Mouse (Mus musculus): Measurements from ENCODE around the gene Hist2h2aa2.
"Not testable (repeated sequence)": the region's sequence is repeated elsewhere in the genome, so short reads cannot be mapped to it uniquely, and the experiment has no call there.

The Hist2h2aa2 gene

GRCm38 (mm10) chr3:96237335-96237903 is 2.7 kb downstream of the Hist2h2aa2 start:
- DNase-seq (ENCODE audit: low read depth, low spot score), result no peak

GRCm38 (mm10) chr3:96236834-96237334 is 3.2 kb downstream of the Hist2h2aa2 start:
- no peak for DNase-seq (ENCODE audit: low read depth, low spot score)

DNA sequence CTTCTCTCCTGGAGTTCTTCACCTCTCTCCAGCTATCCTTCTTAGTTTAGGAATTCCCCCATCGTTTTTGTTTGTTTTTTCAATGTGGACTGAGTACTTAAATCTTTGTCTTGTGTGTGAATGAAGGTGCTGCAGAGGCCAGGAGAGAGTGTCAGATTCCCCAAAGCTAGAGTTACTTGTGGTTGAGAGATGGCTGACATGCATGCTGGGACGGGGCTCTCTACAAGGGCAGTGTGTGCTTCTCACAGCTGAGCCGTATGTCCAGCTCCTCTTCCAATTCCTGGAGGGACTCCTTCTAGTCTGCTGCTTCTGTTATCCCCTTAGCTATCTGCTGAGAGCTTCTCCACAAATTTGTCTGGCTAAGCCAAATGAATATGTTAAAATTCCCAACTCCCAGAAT is 4.2 kb downstream of the Hist2h2aa2 start:
- DNase-seq (ENCODE audit: low read depth, low spot score), result no peak

- no peak for DNase-seq (ENCODE audit: low read depth, low spot score)
Observed at GRCm38 (mm10) chr3:96234914-96235313, 5.2 kb downstream of the Hist2h2aa2 start.

DNA sequence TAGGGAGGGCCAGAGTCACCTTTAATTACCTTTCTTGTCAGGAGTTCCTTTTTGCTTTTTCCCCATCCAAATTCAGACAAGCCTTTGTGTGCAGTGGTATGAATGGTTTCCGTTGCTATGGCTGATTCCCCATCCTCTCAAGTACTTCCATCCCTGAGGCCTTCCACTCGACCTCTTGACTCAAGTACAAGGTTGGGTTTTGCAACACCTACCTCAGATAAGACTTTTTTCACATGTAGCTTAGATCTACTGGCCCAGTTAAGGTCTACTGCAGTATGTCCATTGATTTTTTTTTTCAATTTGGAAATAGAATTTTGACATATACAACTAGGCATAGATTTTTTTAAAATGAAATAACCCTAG is 8.3 kb downstream of the Hist2h2aa2 start:
- no peak for DNase-seq (ENCODE audit: low read depth, low spot score)

DNA sequence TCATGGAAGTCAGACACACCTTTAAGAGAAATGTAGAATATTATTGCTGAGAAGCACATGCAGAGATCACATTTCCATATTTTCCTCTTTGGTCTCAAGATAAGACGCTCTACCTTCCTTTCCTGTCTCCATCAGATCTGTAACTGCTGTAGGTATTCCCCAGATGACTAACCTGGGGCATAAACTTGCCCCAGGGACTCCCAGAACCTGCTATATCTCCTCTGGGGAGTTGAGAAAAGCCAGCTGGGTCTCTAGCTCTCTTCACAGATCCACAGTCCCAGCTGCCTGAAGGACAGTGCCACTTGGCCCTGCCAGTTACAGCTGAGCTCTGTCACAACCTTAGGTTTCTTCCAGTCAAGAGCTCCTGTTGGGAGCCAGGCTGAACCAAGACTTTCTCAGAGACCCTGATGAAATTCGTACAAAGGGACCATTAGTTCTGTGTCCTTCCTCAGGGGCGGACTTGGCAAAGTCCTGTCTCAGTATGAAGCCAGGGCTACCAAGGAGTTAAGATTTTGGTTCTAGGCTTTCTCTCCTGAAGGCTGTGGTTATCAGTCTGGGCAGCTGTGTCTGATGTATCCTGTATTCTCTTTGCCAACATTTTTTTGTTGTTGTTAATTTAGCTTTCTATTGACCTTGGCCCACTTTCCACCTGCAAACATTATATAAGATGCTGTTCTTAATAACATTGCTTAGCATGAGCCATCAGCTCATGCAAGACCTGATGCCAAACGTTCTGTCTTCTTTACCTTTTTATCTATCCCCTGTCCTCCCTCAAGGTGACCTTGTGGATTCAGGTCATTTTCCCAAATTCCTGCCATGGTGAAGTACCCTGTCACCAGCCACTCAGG is 8.9 kb downstream of the Hist2h2aa2 start:
- no peak for DNase-seq (ENCODE audit: low read depth, low spot score)

DNA sequence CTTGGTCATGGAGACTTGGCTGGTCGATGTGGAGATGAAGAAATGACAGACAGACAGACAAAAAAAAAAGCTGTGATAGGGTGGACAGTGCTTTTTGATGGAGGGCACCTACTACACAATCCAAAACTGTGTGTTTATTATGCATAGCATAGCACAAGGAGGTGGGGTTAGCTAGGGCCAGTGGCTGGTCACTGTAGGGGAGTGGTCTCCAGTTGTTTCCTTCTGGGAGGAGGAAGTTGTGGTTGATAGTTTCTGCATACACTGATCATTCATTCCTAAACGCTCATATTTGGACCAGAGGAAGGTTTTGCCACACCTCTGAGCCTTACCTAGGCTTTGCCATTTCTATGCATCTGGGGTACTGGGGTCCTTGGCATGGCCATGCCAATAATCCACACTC is 9.7 kb downstream of the Hist2h2aa2 start:
- DNase-seq (ENCODE audit: low read depth, low spot score), result no peak

- no peak for DNase-seq (ENCODE audit: low read depth, low spot score)
Observed at GRCm38 (mm10) chr3:96228828-96229227, 11.2 kb downstream of the Hist2h2aa2 start.

- no peak for DNase-seq (ENCODE audit: low read depth, low spot score)
Observed at GRCm38 (mm10) chr3:96226695-96227648, 13.1 kb downstream of the Hist2h2aa2 start.

DNA sequence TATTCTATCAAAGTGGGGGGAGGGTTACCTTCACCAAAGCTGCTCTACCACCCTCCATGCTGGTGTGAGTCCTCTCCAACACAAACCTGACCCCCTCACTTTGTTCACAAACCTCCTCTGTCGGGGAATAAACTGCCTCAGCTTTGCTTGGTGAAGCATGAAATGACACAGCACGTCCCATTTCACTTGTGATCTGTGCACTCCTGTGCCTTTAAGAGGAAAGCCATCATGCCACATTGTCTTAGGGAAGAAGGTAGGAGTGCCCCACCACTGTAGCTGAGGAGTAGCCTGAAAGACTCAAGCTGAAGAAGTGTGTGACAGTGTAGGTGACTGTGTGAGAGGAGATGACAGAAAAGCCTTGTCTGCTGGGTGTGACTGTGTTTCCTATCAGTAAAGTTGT is 14.7 kb downstream of the Hist2h2aa2 start:
- DNase-seq (ENCODE audit: low read depth, low spot score), result no peak

- no peak for DNase-seq (ENCODE audit: low read depth, low spot score)
Observed at GRCm38 (mm10) chr3:96222774-96223173, 17.3 kb downstream of the Hist2h2aa2 start.

DNA sequence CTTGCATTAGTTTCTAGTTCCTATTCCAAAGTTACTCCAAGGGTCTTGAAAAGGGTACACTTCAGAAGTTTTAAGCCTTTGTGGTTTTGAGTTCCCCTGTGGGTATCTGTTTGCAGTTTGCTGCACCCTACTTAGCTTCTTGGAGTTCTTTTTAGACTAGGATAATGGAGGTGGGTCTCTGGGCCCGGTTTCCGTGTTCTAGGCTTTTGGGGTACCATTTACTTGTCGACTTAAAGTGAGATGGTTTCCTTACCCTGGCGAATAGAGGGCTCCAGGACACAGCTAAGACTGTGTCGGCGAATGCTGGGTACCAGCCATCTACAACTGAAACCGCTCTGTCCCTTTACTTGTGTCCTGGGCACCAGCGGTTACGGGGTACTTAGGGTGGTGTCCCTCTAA is 18.4 kb downstream of the Hist2h2aa2 start:
- no peak for DNase-seq (ENCODE audit: low read depth, low spot score)

GRCm38 (mm10) chr3:96220765-96221639 is 19.1 kb downstream of the Hist2h2aa2 start, which contains the start of the genes Hist2h2ac and Hist2h2be:
TSS of gene Hist2h2ac (minus strand) at chr3:96220880.
TSS of gene Hist2h2be (plus strand) at chr3:96221119.
- no peak for DNase-seq (ENCODE audit: low read depth, low spot score)

DNA sequence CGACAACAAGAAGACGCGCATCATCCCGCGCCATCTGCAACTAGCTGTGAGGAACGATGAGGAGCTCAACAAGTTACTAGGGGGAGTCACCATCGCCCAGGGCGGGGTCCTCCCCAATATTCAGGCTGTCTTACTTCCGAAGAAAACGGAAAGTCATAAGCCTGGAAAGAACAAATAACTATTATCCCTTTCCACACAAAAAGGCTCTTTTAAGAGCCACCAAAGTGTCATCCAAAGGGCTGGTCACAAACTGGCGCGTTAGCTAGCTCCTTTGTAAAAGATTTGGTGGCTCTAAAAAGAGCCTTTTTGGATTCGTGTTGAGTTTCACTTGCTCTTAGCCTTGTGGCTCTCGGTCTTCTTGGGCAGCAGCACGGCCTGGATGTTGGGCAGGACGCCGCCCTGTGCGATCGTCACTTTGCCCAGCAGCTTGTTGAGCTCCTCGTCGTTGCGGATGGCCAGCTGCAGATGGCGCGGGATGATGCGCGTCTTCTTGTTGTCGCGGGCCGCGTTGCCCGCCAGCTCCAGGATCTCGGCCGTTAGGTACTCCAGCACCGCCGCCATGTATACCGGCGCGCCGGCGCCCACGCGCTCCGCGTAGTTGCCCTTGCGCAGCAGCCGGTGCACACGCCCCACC is 19.8 kb downstream of the Hist2h2aa2 start:
- DNase-seq (ENCODE audit: low read depth, low spot score), result not testable (repeated sequence)

- no peak for DNase-seq (ENCODE audit: low read depth, low spot score)
Observed at GRCm38 (mm10) chr3:96219661-96220130, 20.4 kb downstream of the Hist2h2aa2 start, which contains the start of the genes Bola1 and Hist2h2ab. TSS of gene Bola1 (minus strand) at chr3:96219709. TSS of gene Hist2h2ab (plus strand) at chr3:96219865.

DNA sequence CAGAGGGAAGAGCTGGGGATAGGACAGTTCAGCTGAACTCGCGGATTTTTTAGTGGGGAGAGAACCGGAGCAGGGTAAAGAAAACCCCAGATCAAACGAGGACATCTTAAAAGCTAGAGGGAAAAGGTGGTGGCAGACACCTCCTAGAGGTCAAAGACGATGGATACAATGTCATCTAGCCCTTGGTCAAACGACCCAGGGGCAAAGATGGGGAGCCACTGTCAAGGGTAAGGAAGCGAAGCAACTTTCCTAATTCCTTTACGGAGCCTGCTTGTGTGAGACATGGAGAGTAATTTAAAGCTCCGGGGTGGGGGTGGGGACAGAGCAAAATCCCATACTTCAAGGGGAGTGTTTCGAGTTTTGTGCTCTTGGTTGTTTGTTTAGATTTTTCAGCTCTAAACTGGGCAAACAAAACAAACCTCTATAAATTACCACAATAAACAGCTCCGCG is 20.9 kb downstream of the Hist2h2aa2 start:
- DNase-seq (ENCODE audit: low read depth, low spot score), result no peak

GRCm38 (mm10) chr3:96209242-96209641 is 30.8 kb downstream of the Hist2h2aa2 start:
- no peak for DNase-seq (ENCODE audit: low read depth, low spot score)

DNA sequence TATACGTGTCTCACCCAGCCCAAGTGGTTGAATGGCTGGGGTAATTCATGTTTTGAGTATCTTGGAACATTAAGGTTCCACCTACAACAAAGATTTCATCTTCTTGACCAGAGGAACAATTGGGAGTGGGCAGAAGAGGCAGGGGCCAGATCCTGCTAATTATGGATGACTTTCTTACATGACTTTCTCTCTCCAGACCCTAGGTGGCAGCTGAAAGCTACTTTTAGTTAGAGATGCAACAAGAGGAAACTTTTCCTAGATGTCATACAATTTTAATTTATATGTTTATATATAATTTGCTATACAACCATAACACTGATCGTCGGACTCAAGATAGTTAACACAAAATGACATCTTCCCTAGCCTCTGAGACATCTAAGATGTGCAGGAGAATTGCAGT is 32.3 kb downstream of the Hist2h2aa2 start:
- DNase-seq (ENCODE audit: low read depth, low spot score), result no peak

DNA sequence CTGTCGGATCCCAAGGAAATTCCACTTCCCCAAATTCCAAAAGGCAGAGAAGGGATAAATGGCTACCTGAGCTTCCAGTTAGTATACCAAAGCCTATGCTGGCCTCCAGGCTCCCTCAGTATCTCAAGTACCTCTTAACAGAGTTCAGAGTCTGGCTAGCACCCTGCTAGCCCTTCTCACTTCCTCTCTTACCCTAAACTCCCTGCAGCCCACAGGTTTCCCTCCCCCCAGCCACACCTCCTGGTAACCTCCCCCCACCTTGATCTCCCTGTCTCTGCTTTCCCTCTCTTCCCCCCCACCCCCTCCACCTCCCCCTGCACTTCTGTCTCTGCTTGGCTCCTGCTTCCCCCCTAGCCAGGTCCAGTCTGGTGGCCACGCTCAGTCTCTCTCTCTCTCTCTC is 40.3 kb downstream of the Hist2h2aa2 start:
- no peak for DNase-seq (ENCODE audit: low read depth, low spot score)

Measured in retina, adult 2 months (tissue).